27 mouse cellular contexts compared by ENCODE assay signal in genomic region chr6:108777560-108778287, GRCm38 (mm10). TPM values are rescaled to one million over a fixed set of nuclear protein-coding genes. Genes with fewer than 3 reads are reported as not detected.
DNase-seq lines count a peak whose midpoint lies in the region; ATAC-seq and TF ChIP-seq lines count a peak whose summit lies in the region.
"Had no signal": no experiment of that assay in that cellular context is flagged by ENCODE, and none has a peak within 500 bp of the region (broad histone marks: within the 10 kb centered on the region; RNA-seq: fewer than 3 reads in every experiment).

No protein-coding gene starts in this region.

- no peaks in the 10 kb centered on the region for H3K36me3 ChIP-seq in liver, embryonic 14.5 days (replicated peaks; ENCODE audit: control insufficient read depth, insufficient read depth, low read depth)
- H3K36me3 ChIP-seq in liver, embryonic 11.5 days (ENCODE audit: control insufficient read depth, insufficient read depth, low read length) = no peaks in the 10 kb centered on the region
- H3K36me3 ChIP-seq in MEL (ENCODE audit: control insufficient read depth in 1 of 2, insufficient read depth in 2 of 2, low read length in 2 of 2) = peaks cover 0 to 23% of the 10 kb centered on the region in 2 experiments; a peak in 2 of 4 replicates
- no peaks in the 10 kb centered on the region for H3K36me3 ChIP-seq in liver, embryonic 15.5 days (replicated peaks)
- H3K36me3 ChIP-seq: forebrain, embryonic 15.5 days; heart, embryonic 12.5 days; hindbrain, embryonic 13.5 days; limb, embryonic 12.5 days; midbrain, embryonic 15.5 days; neural tube, embryonic 12.5 days had no signal

- no peak for TF ChIP-seq RAD21 in MEL (IDR thresholded peaks at IDR 0.05; ENCODE audit: low read depth, low read length)

- no peaks in the 10 kb centered on the region for H3K9me3 ChIP-seq in liver, embryonic 14.5 days (ENCODE audit: control insufficient read depth, low read length)
- no peaks in the 10 kb centered on the region for H3K9me3 ChIP-seq in liver, embryonic 11.5 days (ENCODE audit: control insufficient read depth, low read length)
- H3K9me3 ChIP-seq in MEL (replicated peaks; ENCODE audit: insufficient read depth, low read length) = no peaks in the 10 kb centered on the region
- no peaks in the 10 kb centered on the region for H3K9me3 ChIP-seq in liver, embryonic 15.5 days (replicated peaks)
- H3K9me3 ChIP-seq: forebrain, embryonic 15.5 days; heart, embryonic 12.5 days; hindbrain, embryonic 13.5 days; limb, embryonic 12.5 days; midbrain, embryonic 15.5 days; neural tube, embryonic 12.5 days had no signal

- no peak overlapping the region for H3K27ac ChIP-seq in liver, embryonic 14.5 days
- H3K27ac ChIP-seq in liver, embryonic 11.5 days (ENCODE audit: low read depth, low read length) = no peak overlapping the region
- H3K27ac ChIP-seq in MEL (ENCODE audit: control insufficient read depth, low read depth, low read length) = peak overlapping the region; percentile 52
- no peak overlapping the region for H3K27ac ChIP-seq in liver, embryonic 15.5 days (replicated peaks)
- H3K27ac ChIP-seq: forebrain, embryonic 15.5 days; heart, adult 2 months; hindbrain, embryonic 13.5 days; kidney, postnatal 0 days; limb, embryonic 12.5 days; midbrain, embryonic 15.5 days; neural tube, embryonic 12.5 days had no signal

- TF ChIP-seq EP300 in liver, embryonic 14.5 days (IDR thresholded peaks at IDR 0.05; ENCODE audit: low read depth) = peak; percentile 39; the same call in 1 of the 2 replicates
- peak; percentile 83 to 89 for TF ChIP-seq EP300 in MEL (IDR thresholded peaks at IDR 0.05; ENCODE audit: low read depth in 1 of 2, low read length in 2 of 2)

- H3K9ac ChIP-seq in liver, embryonic 14.5 days (replicated peaks) = no peak overlapping the region
- H3K9ac ChIP-seq in liver, embryonic 11.5 days (ENCODE audit: low read depth, low read length) = no peak overlapping the region
- peak overlapping the region; percentile 20; the same call in 1 of the 2 replicates for H3K9ac ChIP-seq in MEL (ENCODE audit: control insufficient read depth, low read depth, low read length, poor library complexity, severe bottlenecking)
- no peak overlapping the region for H3K9ac ChIP-seq in liver, embryonic 15.5 days
- H3K9ac ChIP-seq: forebrain, embryonic 15.5 days; heart, embryonic 12.5 days; hindbrain, embryonic 13.5 days; limb, embryonic 12.5 days; midbrain, embryonic 15.5 days; neural tube, embryonic 12.5 days had no signal

- peaks cover 0 to 9% of the 10 kb centered on the region in 2 experiments; a peak in 2 of 4 replicates for H3K4me1 ChIP-seq in liver, embryonic 14.5 days (replicated peaks; ENCODE audit: control insufficient read depth in 2 of 2, insufficient read depth in 2 of 2, low read length in 1 of 2)
- 0 out of 2 replicates have a peak, but pooled peaks cover 3% of the 10 kb centered on the region for H3K4me1 ChIP-seq in liver, embryonic 11.5 days (replicated peaks; ENCODE audit: control insufficient read depth, insufficient read depth, low read length)
- H3K4me1 ChIP-seq in MEL (ENCODE audit: control insufficient read depth in 1 of 2, insufficient read depth in 2 of 2, low read length in 2 of 2) = peaks cover 11 to 21% of the 10 kb centered on the region in 2 experiments; a peak in 3 of 4 replicates
- H3K4me1 ChIP-seq in liver, embryonic 15.5 days (replicated peaks) = peaks cover 16% of the 10 kb centered on the region; the same call in 1 of the 2 replicates
- H3K4me1 ChIP-seq: forebrain, embryonic 15.5 days; heart, embryonic 12.5 days; hindbrain, embryonic 13.5 days; limb, embryonic 12.5 days; midbrain, embryonic 15.5 days; neural tube, embryonic 12.5 days had no signal

- TF ChIP-seq CTCF in liver, embryonic 14.5 days (IDR thresholded peaks at IDR 0.05; ENCODE audit: low read depth) = no peak
- TF ChIP-seq CTCF in MEL (IDR thresholded peaks at IDR 0.05 in 2 of 3, conservative IDR thresholded peaks at IDR 0.05 in 1 of 3; ENCODE audit: control insufficient read depth in 1 of 3, insufficient read depth in 1 of 3, low read depth in 2 of 3, low read length in 3 of 3, poor library complexity in 1 of 3, severe bottlenecking in 1 of 3) = no peak

- ATAC-seq in liver, embryonic 14.5 days (ENCODE audit: insufficient read depth) = peak; percentile 25; the same call in 1 of the 2 replicates
- ATAC-seq in liver, embryonic 11.5 days (replicated peaks; ENCODE audit: low FRiP score) = no peak; the same call in 1 of the 2 replicates
- 0 out of 2 replicates have a peak, but pooled peaks have one; percentile 27 for ATAC-seq in liver, embryonic 15.5 days (ENCODE audit: insufficient read depth)
- ATAC-seq: forebrain, embryonic 15.5 days; midbrain, embryonic 15.5 days; Patski had no signal

- peak in 1 of 3 experiments; percentile 37 for DNase-seq in liver, embryonic 14.5 days (ENCODE audit: low read depth in 3 of 3, low spot score in 3 of 3)
- DNase-seq in liver, embryonic 11.5 days (ENCODE audit: low spot score) = no peak
- peak; percentile 47 for DNase-seq in MEL (ENCODE audit: low read depth, low spot score)
- DNase-seq in c-Kit-positive CD71-positive TER-119-negative erythroid progenitor cells, embryonic 14.5 days (ENCODE audit: low read depth) = peak; percentile 34
- no peak for DNase-seq in cerebellum, adult 9-11 months
- no peak for DNase-seq in neural tube, embryonic 10.5 days (ENCODE audit: extremely low spot score, low spot score)
- no peak for DNase-seq in left cerebral cortex, adult 11 months (ENCODE audit: low spot score)
- DNase-seq: cerebellum, adult 2 months; cerebellum, postnatal 25 days; gastrocnemius, postnatal 25 days; heart, adult 2 months; heart, postnatal 4 days; kidney, adult 2 months; lung, adult 2 months; lung, postnatal 10 days; right cerebral cortex, adult 18-20 months; spleen, adult 18-20 months; thymus, postnatal 4 days had no signal

- no peaks in the 10 kb centered on the region; the same call in 1 of the 2 replicates for H3K79me2 ChIP-seq in MEL (ENCODE audit: control insufficient read depth, insufficient read depth, low read length, poor library complexity)

- no peak for TF ChIP-seq POLR2A in MEL (IDR thresholded peaks at IDR 0.05; ENCODE audit: control insufficient read depth in 1 of 2, insufficient read depth in 1 of 2, low read depth in 1 of 2, low read length in 2 of 2, poor library complexity in 1 of 2)

- no peak overlapping the region for H3K4me2 ChIP-seq in liver, embryonic 14.5 days (ENCODE audit: low read depth)
- no peak overlapping the region for H3K4me2 ChIP-seq in liver, embryonic 11.5 days
- no peak overlapping the region for H3K4me2 ChIP-seq in liver, embryonic 15.5 days
- H3K4me2 ChIP-seq: forebrain, embryonic 15.5 days; heart, embryonic 12.5 days; hindbrain, embryonic 13.5 days; limb, embryonic 12.5 days; midbrain, embryonic 15.5 days; neural tube, embryonic 12.5 days had no signal

- 27% methylated on average over 8 of the region's 8 CpGs for WGBS in liver, embryonic 14.5 days (ENCODE audit: insufficient replicate concordance)
- WGBS in liver, embryonic 11.5 days = 48% methylated on average over 8 of the region's 8 CpGs
- 29% methylated on average over 8 of the region's 8 CpGs for WGBS in liver, embryonic 15.5 days (ENCODE audit: insufficient replicate concordance)

- no peaks in the 10 kb centered on the region for H3K27me3 ChIP-seq in liver, embryonic 14.5 days (ENCODE audit: control insufficient read depth, insufficient read depth, low read length)
- no peaks in the 10 kb centered on the region for H3K27me3 ChIP-seq in liver, embryonic 11.5 days (replicated peaks; ENCODE audit: control insufficient read depth, insufficient read depth, low read length)
- no peaks in the 10 kb centered on the region for H3K27me3 ChIP-seq in MEL (ENCODE audit: control insufficient read depth in 1 of 2, insufficient read depth in 2 of 2, low read length in 2 of 2)
- no peaks in the 10 kb centered on the region for H3K27me3 ChIP-seq in liver, embryonic 15.5 days
- H3K27me3 ChIP-seq: forebrain, embryonic 15.5 days; heart, embryonic 12.5 days; hindbrain, embryonic 13.5 days; limb, embryonic 12.5 days; midbrain, embryonic 15.5 days; neural tube, embryonic 12.5 days; Patski had no signal

- H3K4me3 ChIP-seq in liver, embryonic 14.5 days (ENCODE audit: insufficient read depth in 1 of 2, low read depth in 2 of 2, low read length in 2 of 2) = no peak overlapping the region
- H3K4me3 ChIP-seq in liver, embryonic 11.5 days (ENCODE audit: low read depth, low read length) = no peak overlapping the region
- no peak overlapping the region for H3K4me3 ChIP-seq in MEL (ENCODE audit: control insufficient read depth in 1 of 2, insufficient read depth in 1 of 2, low read depth in 2 of 2, low read length in 2 of 2)
- H3K4me3 ChIP-seq in liver, embryonic 15.5 days (replicated peaks) = no peak overlapping the region
- H3K4me3 ChIP-seq: forebrain, embryonic 15.5 days; heart, adult 2 months; heart, embryonic 12.5 days; hindbrain, embryonic 13.5 days; limb, embryonic 12.5 days; midbrain, embryonic 15.5 days; neural tube, embryonic 12.5 days had no signal

TF ChIP-seq in MEL, 35 proteins besides CTCF, POLR2A, EP300 and RAD21 (continues in another document):
- TF ChIP-seq MYC (IDR thresholded peaks at IDR 0.05; ENCODE audit: low read depth, low read length) (no peak), USF1 (IDR thresholded peaks at IDR 0.05; ENCODE audit: low read depth, low read length) (peak; percentile 89), TBP (IDR thresholded peaks at IDR 0.05; ENCODE audit: low read depth, low read length) (no peak), ETS1 (IDR thresholded peaks at IDR 0.05; ENCODE audit: low read depth, low read length) (peak; percentile 90)

RNA-seq across cellular contexts. Expression of gene Arl8b, which starts 5.2 kb away (rescaled TPM):
- polyA plus RNA-seq in liver, embryonic 14.5 days (2012; rRNA removed) = 8.3 and 10.5 TPM in 2 replicates
- polyA plus RNA-seq in liver, embryonic 14.5 days (2014; fragmentation: Nextera tagmentation; extraction: Ambion mirVana) = 35.5 and 35.8 TPM in 2 replicates
- 64.1 and 81.5 TPM in 2 replicates for polyA plus RNA-seq in liver, embryonic 11.5 days (2014; fragmentation: Nextera tagmentation; extraction: Ambion mirVana)
- 37.7 and 45.2 TPM in 2 replicates for total RNA-seq in MEL (2012; rRNA removed)
- 100 to 1,000 TPM in 1 of 2 experiments, 10 to 100 TPM in 1; 75.2 to 120 TPM for polyA plus RNA-seq in MEL (2012; ENCODE audit: insufficient read depth in 1 of 2, insufficient read length in 2 of 2, low read depth in 1 of 2, low replicate concordance in 2 of 2, missing spikeins in 1 of 2)
- 31.0 and 32.7 TPM in 2 replicates for polyA plus RNA-seq in liver, embryonic 15.5 days (2015; fragmentation: Nextera tagmentation; extraction: Ambion mirVana)

RNA-seq across cellular contexts. Expression of gene Edem1, which starts 50.7 kb away (rescaled TPM):
- 7.2 and 9.6 TPM in 2 replicates for polyA plus RNA-seq in liver, embryonic 14.5 days (2012; rRNA removed)
- polyA plus RNA-seq in liver, embryonic 14.5 days (2014; fragmentation: Nextera tagmentation; extraction: Ambion mirVana) = 19.1 and 22.4 TPM in 2 replicates
- 25.0 and 30.6 TPM in 2 replicates for polyA plus RNA-seq in liver, embryonic 11.5 days (2014; fragmentation: Nextera tagmentation; extraction: Ambion mirVana)
- 10.8 and 11.1 TPM in 2 replicates for total RNA-seq in MEL (2012; rRNA removed)
- 10 to 100 TPM in 1 of 2 experiments, not detected in 1; 17.9 TPM for polyA plus RNA-seq in MEL (2012; ENCODE audit: insufficient read depth in 1 of 2, insufficient read length in 2 of 2, low read depth in 1 of 2, low replicate concordance in 2 of 2, missing spikeins in 1 of 2)
- polyA plus RNA-seq in liver, embryonic 15.5 days (2015; fragmentation: Nextera tagmentation; extraction: Ambion mirVana) = 18.5 and 18.9 TPM in 2 replicates

Comparison
In these comparisons a context has a peak if more than half of its experiments do, and no peak if none do; other contexts are left out.
1. DNase-seq: peak in MEL (single experiment) and c-Kit-positive CD71-positive TER-119-negative erythroid progenitor cells, embryonic 14.5 days (single experiment); none in liver, embryonic 11.5 days (single experiment), cerebellum, adult 9-11 months (single experiment), neural tube, embryonic 10.5 days (single experiment) and left cerebral cortex, adult 11 months (single experiment).